In the genomic region with DNA sequence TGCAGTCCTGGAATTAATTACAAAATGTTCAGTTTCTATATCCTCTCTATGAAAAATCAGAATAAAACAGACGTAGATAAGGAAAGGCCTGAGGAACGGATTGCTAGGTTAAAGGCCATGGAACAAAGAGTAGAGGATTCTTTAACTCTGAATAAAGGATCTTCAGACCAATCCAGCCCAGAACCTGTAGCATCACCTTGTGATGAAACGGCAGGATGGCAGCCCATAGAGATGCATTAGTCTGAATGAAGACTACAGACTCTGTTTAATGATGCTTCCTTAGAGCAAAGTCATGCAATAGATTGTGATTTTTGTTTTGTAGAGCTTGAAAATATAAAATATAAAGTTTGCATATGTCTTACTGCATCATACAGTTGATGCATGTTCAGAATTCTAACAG, we compare ENCODE assay signal across 19 mouse cellular contexts. TPM values are rescaled to one million over a fixed set of nuclear protein-coding genes. Genes with fewer than 3 reads are reported as not detected.
DNase-seq lines count a peak whose midpoint lies in the region; ATAC-seq and TF ChIP-seq lines count a peak whose summit lies in the region.
"Had no signal": no experiment of that assay in that cellular context is flagged by ENCODE, and none has a peak within 500 bp of the region (broad histone marks: within the 10 kb centered on the region; RNA-seq: fewer than 3 reads in every experiment).

No protein-coding gene starts in this region.

- no peaks in the 10 kb centered on the region for H3K36me3 ChIP-seq in intestine, postnatal 0 days (ENCODE audit: control insufficient read depth, insufficient read depth)
- no peaks in the 10 kb centered on the region for H3K36me3 ChIP-seq in intestine, embryonic 15.5 days
- no peaks in the 10 kb centered on the region for H3K36me3 ChIP-seq in liver, postnatal 0 days (replicated peaks; ENCODE audit: insufficient read depth, low read length)
- no peaks in the 10 kb centered on the region for H3K36me3 ChIP-seq in liver, embryonic 11.5 days (ENCODE audit: control insufficient read depth, insufficient read depth, low read length)
- H3K36me3 ChIP-seq in stomach, postnatal 0 days (ENCODE audit: control insufficient read depth, insufficient read depth, low read length) = no peaks in the 10 kb centered on the region
- H3K36me3 ChIP-seq: embryonic facial prominence, embryonic 13.5 days; forebrain, embryonic 12.5 days; heart, embryonic 12.5 days; hindbrain, embryonic 12.5 days had no signal

- H3K9me3 ChIP-seq in intestine, postnatal 0 days (ENCODE audit: control insufficient read depth) = no peaks in the 10 kb centered on the region
- H3K9me3 ChIP-seq in intestine, embryonic 15.5 days = no peaks in the 10 kb centered on the region
- no peaks in the 10 kb centered on the region for H3K9me3 ChIP-seq in liver, postnatal 0 days (ENCODE audit: low read length)
- no peaks in the 10 kb centered on the region for H3K9me3 ChIP-seq in liver, embryonic 11.5 days (ENCODE audit: control insufficient read depth, low read length)
- H3K9me3 ChIP-seq in stomach, postnatal 0 days (ENCODE audit: control insufficient read depth, low read length) = no peaks in the 10 kb centered on the region
- H3K9me3 ChIP-seq: embryonic facial prominence, embryonic 13.5 days; hindbrain, embryonic 12.5 days had no signal

- DNase-seq in gastrocnemius, adult 2 months = no peak
- DNase-seq in gastrocnemius, postnatal 25 days = no peak
- no peak for DNase-seq in liver, postnatal 0 days
- DNase-seq in liver, embryonic 11.5 days (ENCODE audit: low spot score) = no peak
- DNase-seq in stomach, postnatal 0 days (ENCODE audit: low spot score) = no peak
- DNase-seq: adrenal gland, postnatal 14 days; cerebellum, adult 11-12 months; cerebellum, adult 9-10 months; cerebellum, postnatal 25 days; heart, adult 18-20 months; heart, postnatal 4 days had no signal

- no peak overlapping the region for H3K4me3 ChIP-seq in gastrocnemius, adult 2 months
- H3K4me3 ChIP-seq in intestine, postnatal 0 days (ENCODE audit: low read depth, low read length) = no peak overlapping the region
- no peak overlapping the region for H3K4me3 ChIP-seq in intestine, embryonic 15.5 days (replicated peaks)
- no peak overlapping the region for H3K4me3 ChIP-seq in liver, postnatal 0 days (ENCODE audit: low read depth, low read length)
- H3K4me3 ChIP-seq in liver, embryonic 11.5 days (ENCODE audit: low read depth, low read length) = no peak overlapping the region
- no peak overlapping the region for H3K4me3 ChIP-seq in stomach, postnatal 0 days (ENCODE audit: low read depth, low read length)
- H3K4me3 ChIP-seq: embryonic facial prominence, embryonic 13.5 days; forebrain, embryonic 12.5 days; heart, embryonic 12.5 days; hindbrain, embryonic 12.5 days had no signal

- TF ChIP-seq EP300 in liver, postnatal 0 days (IDR thresholded peaks at IDR 0.05; ENCODE audit: low read depth) = no peak
- no peak for TF ChIP-seq EP300 in stomach, postnatal 0 days (optimal IDR thresholded peaks at IDR 0.05)

- H3K4me2 ChIP-seq in intestine, postnatal 0 days (replicated peaks; ENCODE audit: low read depth) = no peak overlapping the region
- no peak overlapping the region for H3K4me2 ChIP-seq in intestine, embryonic 15.5 days (replicated peaks)
- H3K4me2 ChIP-seq in liver, postnatal 0 days (ENCODE audit: low read depth, low read length) = no peak overlapping the region
- H3K4me2 ChIP-seq in liver, embryonic 11.5 days = no peak overlapping the region
- no peak overlapping the region for H3K4me2 ChIP-seq in stomach, postnatal 0 days (replicated peaks; ENCODE audit: low read depth)
- H3K4me2 ChIP-seq: embryonic facial prominence, embryonic 13.5 days; forebrain, embryonic 12.5 days; heart, embryonic 12.5 days; hindbrain, embryonic 12.5 days had no signal

- ATAC-seq in intestine, postnatal 0 days = no peak
- no peak for ATAC-seq in intestine, embryonic 15.5 days
- no peak for ATAC-seq in liver, postnatal 0 days
- no peak for ATAC-seq in liver, embryonic 11.5 days (replicated peaks; ENCODE audit: low FRiP score)
- ATAC-seq in stomach, postnatal 0 days (ENCODE audit: low FRiP score, low TSS enrichment) = no peak
- ATAC-seq: activated CD4-positive, CD25-positive, alpha-beta regulatory T cell, adult 4 months; Patski had no signal

- no peak overlapping the region for H3K27ac ChIP-seq in gastrocnemius, adult 2 months
- H3K27ac ChIP-seq in intestine, postnatal 0 days (ENCODE audit: low read depth, low read length) = no peak overlapping the region
- no peak overlapping the region for H3K27ac ChIP-seq in intestine, embryonic 15.5 days
- H3K27ac ChIP-seq in liver, postnatal 0 days (ENCODE audit: low read depth) = no peak overlapping the region
- H3K27ac ChIP-seq in liver, embryonic 11.5 days (ENCODE audit: low read depth, low read length) = no peak overlapping the region
- no peak overlapping the region for H3K27ac ChIP-seq in stomach, postnatal 0 days (replicated peaks)
- H3K27ac ChIP-seq: forebrain, embryonic 12.5 days; hindbrain, embryonic 12.5 days had no signal

- H3K9ac ChIP-seq in intestine, postnatal 0 days (ENCODE audit: low read depth, low read length) = no peak overlapping the region
- no peak overlapping the region for H3K9ac ChIP-seq in intestine, embryonic 15.5 days
- no peak overlapping the region for H3K9ac ChIP-seq in liver, postnatal 0 days (replicated peaks)
- no peak overlapping the region for H3K9ac ChIP-seq in liver, embryonic 11.5 days (ENCODE audit: low read depth, low read length)
- H3K9ac ChIP-seq in stomach, postnatal 0 days (ENCODE audit: low read length) = no peak overlapping the region
- H3K9ac ChIP-seq: forebrain, embryonic 12.5 days; heart, embryonic 12.5 days; hindbrain, embryonic 12.5 days had no signal

- no peaks in the 10 kb centered on the region for H3K27me3 ChIP-seq in intestine, postnatal 0 days (replicated peaks; ENCODE audit: control insufficient read depth, insufficient read depth, low read length)
- no peaks in the 10 kb centered on the region for H3K27me3 ChIP-seq in intestine, embryonic 15.5 days (replicated peaks)
- H3K27me3 ChIP-seq in liver, postnatal 0 days (ENCODE audit: insufficient read depth, low read length) = no peaks in the 10 kb centered on the region
- no peaks in the 10 kb centered on the region for H3K27me3 ChIP-seq in liver, embryonic 11.5 days (replicated peaks; ENCODE audit: control insufficient read depth, insufficient read depth, low read length)
- no peaks in the 10 kb centered on the region for H3K27me3 ChIP-seq in stomach, postnatal 0 days (ENCODE audit: control insufficient read depth, insufficient read depth, low read length)
- H3K27me3 ChIP-seq: embryonic facial prominence, embryonic 13.5 days; hindbrain, embryonic 12.5 days had no signal

- WGBS in intestine, postnatal 0 days = 80% methylated on average over 3 of the region's 3 CpGs
- WGBS in intestine, embryonic 15.5 days = 81% methylated on average over 3 of the region's 3 CpGs
- WGBS in liver, postnatal 0 days (ENCODE audit: insufficient replicate concordance) = 79% methylated on average over 3 of the region's 3 CpGs
- 85% methylated on average over 3 of the region's 3 CpGs for WGBS in liver, embryonic 11.5 days
- 79% methylated on average over 3 of the region's 3 CpGs for WGBS in stomach, postnatal 0 days

- intact Hi-C loops in gastrocnemius, adult 2 months (cut with DNase I) = no loop called here

- peak; percentile 35; the same call in 1 of the 2 replicates for TF ChIP-seq CTCF in gastrocnemius, adult 2 months (IDR thresholded peaks at IDR 0.05)
- peak; percentile 36 for TF ChIP-seq CTCF in intestine, postnatal 0 days (IDR thresholded peaks at IDR 0.05; ENCODE audit: low read depth)
- peak; percentile 36 for TF ChIP-seq CTCF in liver, postnatal 0 days (IDR thresholded peaks at IDR 0.05; ENCODE audit: low read depth)
- TF ChIP-seq CTCF in stomach, postnatal 0 days (IDR thresholded peaks at IDR 0.05; ENCODE audit: low read depth) = peak; percentile 39

- no peaks in the 10 kb centered on the region for H3K4me1 ChIP-seq in intestine, postnatal 0 days (replicated peaks; ENCODE audit: control insufficient read depth, insufficient read depth, low read length)
- H3K4me1 ChIP-seq in intestine, embryonic 15.5 days (replicated peaks) = no peaks in the 10 kb centered on the region
- no peaks in the 10 kb centered on the region; the same call in 1 of the 2 replicates for H3K4me1 ChIP-seq in liver, postnatal 0 days (ENCODE audit: insufficient read depth)
- no peaks in the 10 kb centered on the region for H3K4me1 ChIP-seq in liver, embryonic 11.5 days (replicated peaks; ENCODE audit: control insufficient read depth, insufficient read depth, low read length)
- H3K4me1 ChIP-seq in stomach, postnatal 0 days (replicated peaks; ENCODE audit: control insufficient read depth, insufficient read depth) = no peaks in the 10 kb centered on the region
- H3K4me1 ChIP-seq: embryonic facial prominence, embryonic 13.5 days; forebrain, embryonic 12.5 days; hindbrain, embryonic 12.5 days had no signal

RNA-seq across cellular contexts. Expression of a gene that starts 8.1 kb away (rescaled TPM):
- total RNA-seq in gastrocnemius, adult 2 months (2021) = 10 to 100 TPM; 28.4 to 30.4 TPM
- 10 to 100 TPM; 18.6 to 23.0 TPM for total RNA-seq in gastrocnemius, postnatal 25 days (2021)
- 6.7 and 7.6 TPM in 2 replicates for polyA plus RNA-seq in intestine, postnatal 0 days (2015; fragmentation: Nextera tagmentation; extraction: Ambion mirVana)
- polyA plus RNA-seq in intestine, embryonic 15.5 days (2015; fragmentation: Nextera tagmentation; extraction: Ambion mirVana) = 12.8 and 15.7 TPM in 2 replicates
- polyA plus RNA-seq in liver, postnatal 0 days (2015; fragmentation: Nextera tagmentation; extraction: Ambion mirVana) = 7.8 and 8.1 TPM in 2 replicates
- 17.7 and 18.3 TPM in 2 replicates for polyA plus RNA-seq in liver, embryonic 11.5 days (2014; fragmentation: Nextera tagmentation; extraction: Ambion mirVana)
- polyA plus RNA-seq in stomach, postnatal 0 days (2015; fragmentation: Nextera tagmentation; extraction: Ambion mirVana) = 10.2 and 11.3 TPM in 2 replicates
